6 mouse cellular contexts compared by ENCODE assay signal in genomic region chrX:24169992-24170391, GRCm38 (mm10).
DNase-seq lines count a peak whose midpoint lies in the region; ATAC-seq and TF ChIP-seq lines count a peak whose summit lies in the region.
"Not testable (repeated sequence)": the region's sequence is repeated elsewhere in the genome, so short reads cannot be mapped to it uniquely, and the experiment has no call there.

No protein-coding gene starts in this region.

- not testable (repeated sequence) for H3K36me3 ChIP-seq in ES-E14 (ENCODE audit: control insufficient read depth, insufficient read depth, low read length, poor library complexity, severe bottlenecking); kidney, adult 2 months (ENCODE audit: control insufficient read depth, insufficient read depth, low read length); midbrain, embryonic 11.5 days (ENCODE audit: control insufficient read depth, insufficient read depth, low read length)

- ATAC-seq in midbrain, embryonic 11.5 days (ENCODE audit: low FRiP score), result not testable (repeated sequence)

- H3K4me3 ChIP-seq in ES-E14 (ENCODE audit: insufficient read depth in 1 of 2, low read depth in 1 of 2, low read length in 2 of 2, poor library complexity in 1 of 2, severe bottlenecking in 1 of 2); gastrocnemius, adult 2 months; kidney, adult 2 months (ENCODE audit: insufficient read depth, low read depth, low read length); midbrain, embryonic 11.5 days (ENCODE audit: low read depth, low read length): not testable (repeated sequence)

- in situ Hi-C loops in ES-E14 (cut with MboI; ENCODE audit: low sequenced_read_pairs in 2 of 2, unreplicated experiment in 2 of 2), result not testable (repeated sequence)

- not testable (repeated sequence) for TF ChIP-seq POLR2A in kidney, adult 2 months (IDR thresholded peaks at IDR 0.05; ENCODE audit: low read depth, low read length)

- not testable (repeated sequence) for H3K27me3 ChIP-seq in kidney, adult 2 months (replicated peaks; ENCODE audit: control insufficient read depth, insufficient read depth, low read length); midbrain, embryonic 11.5 days (ENCODE audit: control insufficient read depth, insufficient read depth, low read length)

- 58% methylated on average over 3 of the region's 3 CpGs for WGBS in kidney, adult 2 months
- 67% methylated on average over 3 of the region's 3 CpGs for WGBS in midbrain, embryonic 11.5 days

- H3K27ac ChIP-seq in ES-E14 (ENCODE audit: insufficient read depth, low read depth, low read length, poor library complexity, severe bottlenecking); gastrocnemius, adult 2 months; kidney, adult 2 months (ENCODE audit: insufficient read depth, low read depth, low read length); midbrain, embryonic 11.5 days (ENCODE audit: low read depth, low read length): not testable (repeated sequence)

- H3K4me2 ChIP-seq in midbrain, embryonic 11.5 days, result not testable (repeated sequence)

- not testable (repeated sequence) for H3K9ac ChIP-seq in ES-E14 (ENCODE audit: insufficient read depth, low read depth, low read length, poor library complexity, severe bottlenecking); midbrain, embryonic 11.5 days (ENCODE audit: low read length)

- intact Hi-C loops in gastrocnemius, adult 2 months (cut with DNase I), result not testable (repeated sequence)

- H3K4me1 ChIP-seq in ES-E14 (ENCODE audit: control insufficient read depth in 2 of 2, insufficient read depth in 2 of 2, low read length in 2 of 2, poor library complexity in 1 of 2); kidney, adult 2 months (ENCODE audit: control insufficient read depth, insufficient read depth, low read length); midbrain, embryonic 11.5 days (ENCODE audit: control insufficient read depth, insufficient read depth, low read length): not testable (repeated sequence)

- TF ChIP-seq CTCF in gastrocnemius, adult 2 months (IDR thresholded peaks at IDR 0.05), result peak; percentile 11; the same call in 1 of the 2 replicates
- peak; percentile 35; the same call in 1 of the 2 replicates for TF ChIP-seq CTCF in kidney, adult 2 months (conservative IDR thresholded peaks at IDR 0.05; ENCODE audit: insufficient read depth, insufficient read length, low read depth, low read length)

- DNase-seq in ES-E14 (ENCODE audit: low read depth, low spot score) (peak; percentile 1), ZHBTc4 (ENCODE audit: low read depth, low spot score) (peak; percentile 32)
- not testable (repeated sequence) for DNase-seq in gastrocnemius, adult 2 months
- peak; percentile 13 for DNase-seq in kidney, adult 2 months
- DNase-seq in kidney, postnatal 4 days, result peak; percentile 4 to 7
- DNase-seq in midbrain, embryonic 11.5 days (ENCODE audit: low spot score, missing footprints), result peak; percentile 31

- not testable (repeated sequence) for H3K9me3 ChIP-seq in ES-E14 (ENCODE audit: control insufficient read depth, insufficient read depth, low read depth, low read length); midbrain, embryonic 11.5 days (ENCODE audit: control insufficient read depth, low read length)
